Mouse (Mus musculus) intestine, embryonic 14.5 days (tissue): ENCODE measurements around the gene Slc25a10. TPM values are rescaled to one million over a fixed set of nuclear protein-coding genes. Genes with fewer than 3 reads are reported as not detected.

ENCODE experiments used
- ATAC-seq: fragments of 200-750 bp; cut with Nextera tagmentation; replicated peaks from 2 replicates; pipeline ENCODE4 v1.8.0; 2017; ENCODE audit warnings: low read depth, moderate number of reproducible peaks, moderate TSS enrichment, moderate library complexity; ENCODE audit not compliant: low FRiP score, low TSS enrichment
- DNase-seq: peaks from one replicate; pipeline ENCODE4 v3.0.0-alpha.2; 2018; ENCODE audit warnings: low spot score
- H3K27ac ChIP-seq: fragments of 300-500 bp; sonication (generic); 2 replicates; pipeline ENCODE4 v1.5.1; 2014; ENCODE audit warnings: low read depth, mild to moderate bottlenecking, control low read depth
- H3K27me3 ChIP-seq: fragments of 300-500 bp; sonication (generic); replicated peaks from 2 replicates; pipeline ENCODE4 v1.6.1; 2014; ENCODE audit warnings: low read length, control low read depth; ENCODE audit not compliant: control insufficient read depth, insufficient read depth
- H3K36me3 ChIP-seq: fragments of 300-500 bp; sonication (generic); 2 replicates; pipeline ENCODE4 v1.6.1; 2014; ENCODE audit warnings: low read length, control low read depth; ENCODE audit not compliant: control insufficient read depth, insufficient read depth
- H3K4me1 ChIP-seq: fragments of 300-500 bp; sonication (generic); replicated peaks from 2 replicates; pipeline ENCODE4 v1.6.1; 2014; ENCODE audit warnings: low read length, control low read depth, mixed read lengths; ENCODE audit not compliant: control insufficient read depth, insufficient read depth
- H3K4me2 ChIP-seq: fragments of 300-500 bp; sonication (generic); 2 replicates; pipeline ENCODE4 v1.6.1; 2014; ENCODE audit warnings: low read length
- H3K4me3 ChIP-seq: fragments of 300-500 bp; sonication (generic); 2 replicates; pipeline ENCODE4 v1.5.1; 2014; ENCODE audit warnings: low read depth, low read length, control low read depth, mixed read lengths
- H3K9ac ChIP-seq: fragments of 300-500 bp; sonication (generic); 2 replicates; pipeline ENCODE4 v1.6.1; 2014; ENCODE audit warnings: mild to moderate bottlenecking, low read length
- H3K9me3 ChIP-seq: fragments of 300-500 bp; sonication (generic); 2 replicates; pipeline ENCODE4 v1.6.1; 2016; ENCODE audit warnings: low read length, control low read depth; ENCODE audit not compliant: control insufficient read depth
- WGBS: fragments of 180-500 bp; shearing (Covaris S2); extraction: QIAGEN DNeasy Blood & Tissue Kit; methylation state at CpG from one replicate; pipeline ENCODE4 v1.1.7; 2014; 5-methylcytosine and 5-hydroxymethylcytosine counted together
- polyA plus RNA-seq: library from polyadenylated mRNA; unstranded; fragments of >200 nt; fragmentation: Nextera tagmentation; extraction: Ambion mirVana; gene quantifications from 2 replicates; pipeline ENCODE4 v1.2.1, GENCODE M21; 2014

Gene Slc25a10
- polyA plus RNA-seq, 1 experiment from 2014 or later, result 83.1 TPM

GRCm38 (mm10) chr11:120545964-120546363, 54.3 kb downstream of the Slc25a10 start:
- no peak for DNase-seq
- ATAC-seq, result no peak
- Histone ChIP-seq H3K9ac (no peak overlapping the region), H3K36me3 (peaks cover 43% of the 10 kb centered on the region), H3K27me3 (no peaks in the 10 kb centered on the region), H3K27ac (no peak overlapping the region), H3K4me1 (peaks cover 15% of the 10 kb centered on the region), H3K4me2 (no peak overlapping the region), H3K4me3 (no peak overlapping the region), H3K9me3 (no peaks in the 10 kb centered on the region)
- 100% methylated on average over 3 of the region's 3 CpGs for WGBS

DNA sequence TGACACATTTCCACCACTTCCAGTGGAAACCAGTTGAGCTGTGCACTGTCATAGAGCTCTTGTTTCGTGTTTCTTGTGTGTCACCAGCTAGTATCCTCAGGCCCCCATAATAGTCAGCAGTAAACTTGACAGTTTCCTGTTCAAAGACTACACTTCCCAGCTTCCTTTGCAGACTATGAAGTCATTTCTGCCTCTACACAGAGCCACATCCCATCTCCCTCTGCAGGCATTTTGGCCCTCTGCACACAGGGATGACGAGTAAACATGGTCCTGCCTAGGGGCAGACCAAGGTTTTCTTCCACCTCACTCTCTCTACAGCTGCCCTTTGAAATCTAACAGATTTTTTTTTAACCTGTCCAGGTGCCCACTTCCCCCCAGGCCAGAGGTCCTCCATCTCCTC, 55.8 kb downstream of the Slc25a10 start:
- Histone ChIP-seq H3K9ac (no peak overlapping the region), H3K4me1 (peaks cover 15% of the 10 kb centered on the region), H3K27ac (no peak overlapping the region), H3K36me3 (peaks cover 32% of the 10 kb centered on the region), H3K4me2 (no peak overlapping the region), H3K9me3 (no peaks in the 10 kb centered on the region), H3K27me3 (no peaks in the 10 kb centered on the region), H3K4me3 (no peak overlapping the region)
- ATAC-seq (no peak), DNase-seq (no peak)
- 52% methylated on average over 2 of the region's 2 CpGs for WGBS

DNA sequence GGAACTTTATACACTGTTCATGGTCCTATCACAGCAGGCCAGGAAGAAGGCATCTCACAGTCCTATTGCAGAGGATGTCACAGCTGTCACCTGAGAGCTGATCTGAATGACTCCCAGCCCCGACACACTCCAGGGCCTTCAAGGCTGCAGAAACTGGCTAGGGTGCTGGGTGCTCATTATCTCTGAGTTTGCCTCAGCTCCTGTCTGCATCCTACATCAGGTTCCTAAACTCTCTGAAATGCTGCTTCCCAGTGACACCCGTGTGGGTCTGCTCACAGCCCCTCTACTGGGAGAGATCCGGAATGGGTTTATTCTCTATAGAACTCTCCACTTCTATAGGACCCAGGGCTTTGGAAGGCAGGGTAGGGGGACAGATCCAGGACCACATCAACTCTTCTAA, 56.6 kb downstream of the Slc25a10 start:
- H3K27ac ChIP-seq, result peak overlapping the region; percentile 84; the same call in 1 of the 2 replicates

DNA sequence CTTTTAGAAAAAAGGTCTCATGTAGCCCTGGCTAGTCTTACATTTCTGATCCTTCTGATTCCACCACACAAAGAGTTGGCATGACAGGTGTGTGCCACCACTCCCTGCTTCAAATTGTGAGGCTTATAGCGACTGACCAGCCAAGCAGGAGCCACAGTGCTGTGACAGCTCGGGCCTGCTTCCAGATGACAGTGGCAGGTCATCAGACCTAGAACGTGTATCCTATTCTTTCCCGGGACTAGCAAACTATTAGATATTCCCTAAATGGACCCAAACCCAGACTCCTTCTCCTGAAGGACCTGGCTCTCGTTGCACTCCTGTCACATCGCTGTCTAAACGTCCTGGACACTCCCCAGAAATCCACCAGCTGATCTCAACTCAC, 57.1 kb downstream of the Slc25a10 start:
- H3K9ac ChIP-seq, result peak overlapping the region; percentile 89
- H3K4me1 ChIP-seq, result peaks cover 15% of the 10 kb centered on the region
- DNase-seq (no peak), ATAC-seq (no peak)
- H3K27me3 ChIP-seq, result no peaks in the 10 kb centered on the region
- H3K36me3 ChIP-seq, result peaks cover 19% of the 10 kb centered on the region
- H3K27ac ChIP-seq, result peak overlapping the region; percentile 84
- peak overlapping the region; percentile 83 for H3K4me3 ChIP-seq
- 18% methylated on average over 7 of the region's 7 CpGs for WGBS
- no peaks in the 10 kb centered on the region for H3K9me3 ChIP-seq
- H3K4me2 ChIP-seq, result peak overlapping the region; percentile 89

More for the DNA sequence above, 56.6 kb downstream of the Slc25a10 start:
- Histone ChIP-seq H3K9ac (peak overlapping the region; percentile 89), H3K9me3 (no peaks in the 10 kb centered on the region), H3K36me3 (peaks cover 25% of the 10 kb centered on the region), H3K4me2 (peak overlapping the region; percentile 89), H3K27me3 (no peaks in the 10 kb centered on the region), H3K4me3 (peak overlapping the region; percentile 83), H3K4me1 (peaks cover 15% of the 10 kb centered on the region)
- no peak for DNase-seq
- WGBS, result 85% methylated on average over 3 of the region's 3 CpGs
- no peak for ATAC-seq

Other genes starting within 250 kb of the Slc25a10 start
- 2,797 and 3,021 TPM in 2 replicates for gene Actg1, start 143.3 kb upstream of the Slc25a10 start, polyA plus RNA-seq
- 0.12 and 0.65 TPM in 2 replicates for gene Fscn2, start 130.3 kb upstream of the Slc25a10 start, polyA plus RNA-seq
- 32.6 and 37.0 TPM in 2 replicates for gene Faap100, start 113.1 kb upstream of the Slc25a10 start, polyA plus RNA-seq
- 34.5 and 37.4 TPM in 2 replicates for gene Nploc4, start 54.1 kb upstream of the Slc25a10 start, polyA plus RNA-seq
- gene Tspan10, start 49.2 kb upstream of the Slc25a10 start, polyA plus RNA-seq, result not detected in 2 replicates
- not detected in 2 replicates for gene Pde6g, start 38.3 kb upstream of the Slc25a10 start, polyA plus RNA-seq
- 16.5 and 17.5 TPM in 2 replicates for gene Oxld1, start 33.8 kb upstream of the Slc25a10 start, polyA plus RNA-seq
- 30.5 and 31.2 TPM in 2 replicates for gene Ccdc137, start 33.7 kb upstream of the Slc25a10 start, polyA plus RNA-seq
- 46.0 and 46.8 TPM in 2 replicates for gene Arl16, start 24.2 kb upstream of the Slc25a10 start, polyA plus RNA-seq
- gene Mrpl12, start 7.2 kb upstream of the Slc25a10 start, polyA plus RNA-seq, result 218 and 226 TPM in 2 replicates
- 0.42 and 0.50 TPM in 2 replicates for gene Gcgr, start 38.9 kb downstream of the Slc25a10 start, polyA plus RNA-seq
- 191 and 209 TPM in 2 replicates for gene Mcrip1, start 57.9 kb downstream of the Slc25a10 start, polyA plus RNA-seq
- 0.24 TPM in 1 of 2 replicates, not detected in the other for gene Ppp1r27, start 59.3 kb downstream of the Slc25a10 start, polyA plus RNA-seq
- gene P4hb, start 81.4 kb downstream of the Slc25a10 start, polyA plus RNA-seq, result 746 and 800 TPM in 2 replicates
- gene Arhgdia, start 89.8 kb downstream of the Slc25a10 start, polyA plus RNA-seq, result 627 and 633 TPM in 2 replicates
- gene Alyref, start 106.5 kb downstream of the Slc25a10 start, polyA plus RNA-seq, result 387 and 448 TPM in 2 replicates
- 244 TPM in 2 replicates for gene Anapc11, start 106.6 kb downstream of the Slc25a10 start, polyA plus RNA-seq
- 3.5 and 4.4 TPM in 2 replicates for gene Npb, start 116.6 kb downstream of the Slc25a10 start, polyA plus RNA-seq
- gene Pcyt2, start 126.1 kb downstream of the Slc25a10 start, polyA plus RNA-seq, result 157 and 179 TPM in 2 replicates
- gene Sirt7, start 133.4 kb downstream of the Slc25a10 start, polyA plus RNA-seq, result 31.8 and 35.6 TPM in 2 replicates
- gene Mafg, start 141.8 kb downstream of the Slc25a10 start, polyA plus RNA-seq, result 20.1 and 25.0 TPM in 2 replicates
- gene Pycr1, start 151.9 kb downstream of the Slc25a10 start, polyA plus RNA-seq, result 22.4 and 23.2 TPM in 2 replicates
- gene Myadml2, start 156.3 kb downstream of the Slc25a10 start, polyA plus RNA-seq, result 0.32 TPM in 1 of 2 replicates, not detected in the other
- gene Notum, start 169.3 kb downstream of the Slc25a10 start, polyA plus RNA-seq, result 1.1 and 1.3 TPM in 2 replicates
- 93.2 and 104 TPM in 2 replicates for gene Aspscr1, start 181.1 kb downstream of the Slc25a10 start, polyA plus RNA-seq
- 178 TPM in 2 replicates for gene Cenpx, start 221.9 kb downstream of the Slc25a10 start, polyA plus RNA-seq
- 42.8 and 44.9 TPM in 2 replicates for gene Lrrc45, start 222.1 kb downstream of the Slc25a10 start, polyA plus RNA-seq
- 9.4 and 10.2 TPM in 2 replicates for gene Rac3, start 229.6 kb downstream of the Slc25a10 start, polyA plus RNA-seq
- gene Dcxr, start 235.4 kb downstream of the Slc25a10 start, polyA plus RNA-seq, result 25.3 and 25.8 TPM in 2 replicates
- gene Cbr2, start 240.3 kb downstream of the Slc25a10 start, polyA plus RNA-seq, result 0.70 TPM in 1 of 2 replicates, not detected in the other